10 mouse cellular contexts compared by ENCODE assay signal in genomic region chr2:52580697-52581096, GRCm38 (mm10).
DNase-seq lines count a peak whose midpoint lies in the region; ATAC-seq and TF ChIP-seq lines count a peak whose summit lies in the region.
"Had no signal": no experiment of that assay in that cellular context is flagged by ENCODE, and none has a peak within 500 bp of the region (broad histone marks: within the 10 kb centered on the region; RNA-seq: fewer than 3 reads in every experiment).

No protein-coding gene starts in this region.

- WGBS in heart, embryonic 11.5 days (ENCODE audit: insufficient replicate concordance): 77% methylated on average over 5 of the region's 5 CpGs
- WGBS in kidney, embryonic 15.5 days: 41% methylated on average over 5 of the region's 5 CpGs

- no peak overlapping the region for H3K4me2 ChIP-seq in heart, embryonic 11.5 days
- no peak overlapping the region for H3K4me2 ChIP-seq in kidney, embryonic 15.5 days
- H3K4me2 ChIP-seq: liver, embryonic 11.5 days; midbrain, embryonic 13.5 days had no signal

- no peaks in the 10 kb centered on the region for H3K9me3 ChIP-seq in heart, embryonic 11.5 days (replicated peaks; ENCODE audit: control insufficient read depth, low read length)
- H3K9me3 ChIP-seq in kidney, embryonic 15.5 days (replicated peaks): no peaks in the 10 kb centered on the region
- H3K9me3 ChIP-seq: midbrain, embryonic 13.5 days had no signal

- no peak overlapping the region for H3K27ac ChIP-seq in heart, embryonic 11.5 days (ENCODE audit: low read depth, low read length)
- peak overlapping the region; percentile 54 for H3K27ac ChIP-seq in kidney, embryonic 15.5 days
- no peak overlapping the region for H3K27ac ChIP-seq in layer of hippocampus, adult 2 months
- H3K27ac ChIP-seq: midbrain, embryonic 13.5 days had no signal

- peaks cover 5% of the 10 kb centered on the region; the same call in 1 of the 2 replicates for H3K4me1 ChIP-seq in heart, embryonic 11.5 days (ENCODE audit: control insufficient read depth, insufficient read depth, low read length)
- peaks cover 8% of the 10 kb centered on the region; the same call in 1 of the 2 replicates for H3K4me1 ChIP-seq in kidney, embryonic 15.5 days
- H3K4me1 ChIP-seq: midbrain, embryonic 13.5 days had no signal

- H3K4me3 ChIP-seq in heart, embryonic 11.5 days (ENCODE audit: low read depth, low read length): no peak overlapping the region
- H3K4me3 ChIP-seq in kidney, embryonic 15.5 days (replicated peaks): no peak overlapping the region
- H3K4me3 ChIP-seq in layer of hippocampus, adult 2 months: no peak overlapping the region
- H3K4me3 ChIP-seq: midbrain, embryonic 13.5 days had no signal

- ATAC-seq in heart, embryonic 11.5 days (replicated peaks; ENCODE audit: insufficient number of reproducible peaks, low FRiP score, low TSS enrichment): no peak
- peak; percentile 69 for ATAC-seq in kidney, embryonic 15.5 days (replicated peaks; ENCODE audit: low FRiP score)
- ATAC-seq: midbrain, embryonic 13.5 days had no signal

- DNase-seq in heart, adult 18-20 months: peak; percentile 57 to 67
- peak; percentile 44 for DNase-seq in gastrocnemius, postnatal 14 days
- DNase-seq in ovary, postnatal 10 days (ENCODE audit: low spot score): peak; percentile 19
- no peak for DNase-seq in left cerebral cortex, adult 11 months (ENCODE audit: low spot score)
- DNase-seq in cerebellum, adult 9-10 months: no peak
- no peak for DNase-seq in layer of hippocampus, adult 2 months (ENCODE audit: low spot score in 2 of 2)

- no peaks in the 10 kb centered on the region for H3K27me3 ChIP-seq in heart, embryonic 11.5 days (ENCODE audit: control insufficient read depth, insufficient read depth, low read length)
- H3K27me3 ChIP-seq in kidney, embryonic 15.5 days: no peaks in the 10 kb centered on the region
- H3K27me3 ChIP-seq: midbrain, embryonic 13.5 days had no signal

- intact Hi-C loops in gastrocnemius, postnatal 14 days (cut with DNase I; ENCODE audit: low total_unique reads): loop anchor here (10.0 kb wide), 1 partner anchor 46 kb away; no protein-coding TSS in a partner anchor

- no peak for TF ChIP-seq CTCF in layer of hippocampus, adult 2 months (conservative IDR thresholded peaks at IDR 0.05)

- no peak overlapping the region for H3K9ac ChIP-seq in heart, embryonic 11.5 days (ENCODE audit: low read depth, low read length)
- no peak overlapping the region for H3K9ac ChIP-seq in kidney, embryonic 15.5 days
- H3K9ac ChIP-seq: midbrain, embryonic 13.5 days had no signal

- H3K36me3 ChIP-seq in heart, embryonic 11.5 days (ENCODE audit: control insufficient read depth, insufficient read depth, low read length): no peaks in the 10 kb centered on the region
- H3K36me3 ChIP-seq in kidney, embryonic 15.5 days: no peaks in the 10 kb centered on the region
- H3K36me3 ChIP-seq: midbrain, embryonic 13.5 days had no signal

Comparison
In these comparisons a context has a peak if more than half of its experiments do, and no peak if none do; other contexts are left out.
1. DNase-seq: peak in heart, adult 18-20 months (2 of 2), gastrocnemius, postnatal 14 days (single experiment) and ovary, postnatal 10 days (single experiment); none in left cerebral cortex, adult 11 months (single experiment), cerebellum, adult 9-10 months (single experiment) and layer of hippocampus, adult 2 months (0 of 2).